Mouse (Mus musculus): ENCODE data around the gene Mgat5. TPM values are rescaled to one million over a fixed set of nuclear protein-coding genes. Genes with fewer than 3 reads are reported as not detected.

Mgat5 gene
- total RNA-seq, 1 experiment, result 11.0 TPM

DNA sequence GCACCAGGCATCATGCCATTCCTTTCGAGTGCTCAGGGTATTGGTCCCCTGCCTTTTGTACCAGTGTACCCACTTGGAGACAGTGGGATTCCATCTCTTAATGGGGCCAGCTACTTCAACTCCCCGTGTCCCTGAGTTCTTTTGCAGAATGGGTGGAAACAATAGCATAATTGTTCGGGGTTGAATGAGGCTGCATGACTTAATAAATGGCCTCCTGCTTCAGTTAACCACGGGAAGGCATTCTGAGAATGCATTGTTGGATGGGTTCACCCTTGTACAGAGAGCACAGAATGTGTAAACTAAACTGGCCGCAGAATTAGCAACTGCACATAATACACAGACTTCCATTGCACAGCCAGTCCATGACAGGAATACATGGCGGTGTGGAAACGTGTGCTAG is 214.8 kb downstream of the Mgat5 start:
- in situ Hi-C loops (cut with MboI; ENCODE audit: low sequenced_read_pairs in 2 of 2, unreplicated experiment in 2 of 2), result no loop called here
- Histone ChIP-seq H3K4me1 (ENCODE audit: control insufficient read depth in 2 of 2, insufficient read depth in 2 of 2, low read length in 2 of 2, poor library complexity in 1 of 2) (peaks cover 0 to 5% of the 10 kb centered on the region in 2 experiments; a peak in 2 of 4 replicates), H3K9me3 (ENCODE audit: control insufficient read depth, insufficient read depth, low read depth, low read length) (no peaks in the 10 kb centered on the region), H3K4me3 (ENCODE audit: insufficient read depth in 1 of 2, low read depth in 1 of 2, low read length in 2 of 2, poor library complexity in 1 of 2, severe bottlenecking in 1 of 2) (no peak overlapping the region), H3K36me3 (ENCODE audit: control insufficient read depth, insufficient read depth, low read length, poor library complexity, severe bottlenecking) (no peaks in the 10 kb centered on the region), H3K27ac (ENCODE audit: insufficient read depth, low read depth, low read length, poor library complexity, severe bottlenecking) (no peak overlapping the region), H3K9ac (ENCODE audit: insufficient read depth, low read depth, low read length, poor library complexity, severe bottlenecking) (no peak overlapping the region)
- no peak for DNase-seq (ENCODE audit: low read depth, low spot score)
- TF ChIP-seq ZC3H11A (IDR thresholded peaks at IDR 0.05; ENCODE audit: borderline replicate concordance, low read depth, low read length) (no peak), HCFC1 (IDR thresholded peaks at IDR 0.05; ENCODE audit: borderline replicate concordance, insufficient read depth, low read length) (no peak), CHD2 (IDR thresholded peaks at IDR 0.05; ENCODE audit: low read depth, low read length) (no peak), ZNF384 (IDR thresholded peaks at IDR 0.05; ENCODE audit: low read depth, low read length) (no peak), MAFK (IDR thresholded peaks at IDR 0.05; ENCODE audit: insufficient read depth, low read depth, low read length) (no peak)

DNA sequence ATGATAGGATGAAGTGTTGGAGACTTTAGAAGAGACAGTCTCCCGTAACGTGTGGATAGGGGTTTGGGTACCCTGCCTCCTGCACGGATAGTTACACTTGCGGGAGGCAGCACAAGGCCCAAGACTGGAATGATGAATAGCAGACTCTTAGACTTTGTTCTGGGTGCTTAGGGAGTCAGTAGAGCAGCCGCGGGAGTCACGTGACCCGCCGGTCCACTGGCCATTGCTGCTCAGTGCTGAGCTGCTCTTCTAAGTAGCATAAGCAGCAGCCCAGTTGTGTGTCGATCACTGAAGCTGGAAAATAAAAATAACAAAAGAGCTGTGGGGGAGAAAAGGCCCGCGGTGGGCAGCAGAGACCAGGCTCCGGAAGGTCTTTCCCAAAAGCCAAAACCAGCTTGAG is 215.6 kb downstream of the Mgat5 start:
- Histone ChIP-seq H3K4me3 (ENCODE audit: insufficient read depth in 1 of 2, low read depth in 1 of 2, low read length in 2 of 2, poor library complexity in 1 of 2, severe bottlenecking in 1 of 2) (no peak overlapping the region), H3K9ac (ENCODE audit: insufficient read depth, low read depth, low read length, poor library complexity, severe bottlenecking) (no peak overlapping the region), H3K4me1 (ENCODE audit: control insufficient read depth in 2 of 2, insufficient read depth in 2 of 2, low read length in 2 of 2, poor library complexity in 1 of 2) (peaks cover 0 to 7% of the 10 kb centered on the region in 2 experiments; a peak in 2 of 4 replicates), H3K36me3 (ENCODE audit: control insufficient read depth, insufficient read depth, low read length, poor library complexity, severe bottlenecking) (no peaks in the 10 kb centered on the region), H3K27ac (ENCODE audit: insufficient read depth, low read depth, low read length, poor library complexity, severe bottlenecking) (no peak overlapping the region), H3K9me3 (ENCODE audit: control insufficient read depth, insufficient read depth, low read depth, low read length) (no peaks in the 10 kb centered on the region)
- no peak for DNase-seq (ENCODE audit: low read depth, low spot score)
- in situ Hi-C loops (cut with MboI; ENCODE audit: low sequenced_read_pairs in 2 of 2, unreplicated experiment in 2 of 2), result no loop called here
- TF ChIP-seq MAFK (IDR thresholded peaks at IDR 0.05; ENCODE audit: insufficient read depth, low read depth, low read length) (no peak), ZC3H11A (IDR thresholded peaks at IDR 0.05; ENCODE audit: borderline replicate concordance, low read depth, low read length) (no peak), HCFC1 (IDR thresholded peaks at IDR 0.05; ENCODE audit: borderline replicate concordance, insufficient read depth, low read length) (no peak), CHD2 (IDR thresholded peaks at IDR 0.05; ENCODE audit: low read depth, low read length) (no peak), ZNF384 (IDR thresholded peaks at IDR 0.05; ENCODE audit: low read depth, low read length) (no peak)

DNA sequence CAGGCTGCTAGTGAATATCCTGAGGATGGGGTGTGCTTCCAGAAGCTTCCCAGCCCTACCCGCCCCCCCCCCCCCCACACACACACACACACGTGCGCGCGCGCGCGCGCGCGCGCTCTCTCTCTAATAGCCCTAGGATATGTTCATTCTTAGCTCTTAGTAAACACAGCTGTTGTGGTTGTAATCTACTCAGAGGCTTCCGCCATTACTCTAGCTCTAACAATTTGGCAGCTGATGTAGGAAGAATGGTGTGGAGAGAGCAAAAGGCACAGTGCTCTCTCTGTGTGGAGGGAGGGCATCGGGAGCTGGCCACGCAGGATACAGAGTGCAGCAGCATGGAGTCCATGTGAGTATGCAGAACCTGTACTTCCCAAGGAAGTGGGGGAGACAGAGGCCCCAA is 216.0 kb downstream of the Mgat5 start:
- Histone ChIP-seq H3K4me3 (ENCODE audit: insufficient read depth in 1 of 2, low read depth in 1 of 2, low read length in 2 of 2, poor library complexity in 1 of 2, severe bottlenecking in 1 of 2) (peak overlapping the region; percentile 42 to 51; a peak in 3 of 4 replicates), H3K9ac (ENCODE audit: insufficient read depth, low read depth, low read length, poor library complexity, severe bottlenecking) (no peak overlapping the region), H3K4me1 (ENCODE audit: control insufficient read depth in 2 of 2, insufficient read depth in 2 of 2, low read length in 2 of 2, poor library complexity in 1 of 2) (peaks cover 0 to 7% of the 10 kb centered on the region in 2 experiments; a peak in 2 of 4 replicates), H3K9me3 (ENCODE audit: control insufficient read depth, insufficient read depth, low read depth, low read length) (no peaks in the 10 kb centered on the region), H3K36me3 (ENCODE audit: control insufficient read depth, insufficient read depth, low read length, poor library complexity, severe bottlenecking) (no peaks in the 10 kb centered on the region), H3K27ac (ENCODE audit: insufficient read depth, low read depth, low read length, poor library complexity, severe bottlenecking) (no peak overlapping the region)
- in situ Hi-C loops (cut with MboI; ENCODE audit: low sequenced_read_pairs in 2 of 2, unreplicated experiment in 2 of 2), result no loop called here
- TF ChIP-seq CHD2 (IDR thresholded peaks at IDR 0.05; ENCODE audit: low read depth, low read length) (no peak), ZC3H11A (IDR thresholded peaks at IDR 0.05; ENCODE audit: borderline replicate concordance, low read depth, low read length) (no peak), HCFC1 (IDR thresholded peaks at IDR 0.05; ENCODE audit: borderline replicate concordance, insufficient read depth, low read length) (no peak), MAFK (IDR thresholded peaks at IDR 0.05; ENCODE audit: insufficient read depth, low read depth, low read length) (no peak), ZNF384 (IDR thresholded peaks at IDR 0.05; ENCODE audit: low read depth, low read length) (no peak)
- no peak for DNase-seq (ENCODE audit: low read depth, low spot score)

DNA sequence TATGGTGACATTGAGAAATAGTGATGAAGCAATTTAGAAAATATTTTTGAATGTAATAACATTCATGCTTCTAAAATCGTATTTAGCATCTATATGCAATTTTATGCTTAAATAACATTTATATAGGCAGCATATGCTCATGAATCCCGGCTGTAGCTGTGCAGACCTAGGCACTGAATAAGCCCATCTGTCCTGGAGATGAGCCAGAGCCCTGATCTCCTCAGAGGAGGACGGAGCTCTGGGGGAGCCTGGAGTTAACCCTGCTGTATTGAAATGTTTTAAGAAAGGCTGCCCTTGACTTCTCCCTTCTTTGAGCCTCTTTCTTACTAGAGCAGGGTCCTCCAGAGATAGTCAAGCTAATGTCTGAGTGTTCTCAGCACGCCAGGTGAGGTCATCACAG is 217.8 kb downstream of the Mgat5 start:
- no peaks in the 10 kb centered on the region for H3K36me3 ChIP-seq (ENCODE audit: control insufficient read depth, insufficient read depth, low read length, poor library complexity, severe bottlenecking)
- no peak overlapping the region for H3K4me3 ChIP-seq (ENCODE audit: insufficient read depth in 1 of 2, low read depth in 1 of 2, low read length in 2 of 2, poor library complexity in 1 of 2, severe bottlenecking in 1 of 2)
- no peak overlapping the region for H3K9ac ChIP-seq (ENCODE audit: insufficient read depth, low read depth, low read length, poor library complexity, severe bottlenecking)
- H3K9me3 ChIP-seq (ENCODE audit: control insufficient read depth, insufficient read depth, low read depth, low read length), result no peaks in the 10 kb centered on the region
- TF ChIP-seq MAFK (IDR thresholded peaks at IDR 0.05; ENCODE audit: insufficient read depth, low read depth, low read length) (no peak), CHD2 (IDR thresholded peaks at IDR 0.05; ENCODE audit: low read depth, low read length) (no peak), ZNF384 (IDR thresholded peaks at IDR 0.05; ENCODE audit: low read depth, low read length) (no peak), HCFC1 (IDR thresholded peaks at IDR 0.05; ENCODE audit: borderline replicate concordance, insufficient read depth, low read length) (no peak), ZC3H11A (IDR thresholded peaks at IDR 0.05; ENCODE audit: borderline replicate concordance, low read depth, low read length) (no peak)
- no peak for DNase-seq (ENCODE audit: low read depth, low spot score)
- in situ Hi-C loops (cut with MboI; ENCODE audit: low sequenced_read_pairs in 2 of 2, unreplicated experiment in 2 of 2), result no loop called here
- no peak overlapping the region for H3K27ac ChIP-seq (ENCODE audit: insufficient read depth, low read depth, low read length, poor library complexity, severe bottlenecking)
- peaks cover 0 to 7% of the 10 kb centered on the region in 2 experiments; a peak in 2 of 4 replicates for H3K4me1 ChIP-seq (ENCODE audit: control insufficient read depth in 2 of 2, insufficient read depth in 2 of 2, low read length in 2 of 2, poor library complexity in 1 of 2)
